Mouse (Mus musculus): ENCODE results near the gene Gm49396. TPM values are rescaled to one million over a fixed set of nuclear protein-coding genes. Genes with fewer than 3 reads are reported as not detected.
A peak's percentile ranks its signal among the peaks of the same experiment; 100 is the strongest.

Gm49396 gene
- polyA plus RNA-seq, 1 experiment from 2014 or later = 15.4 TPM

- WGBS = 34% methylated on average over 8 of the region's 8 CpGs
- Histone ChIP-seq H3K4me2 (no peak overlapping the region), H3K9ac (0 out of 2 replicates have a peak overlapping the region, but pooled peaks have one; percentile 36), H3K27ac (no peak overlapping the region), H3K27me3 (no peaks in the 10 kb centered on the region), H3K4me1 (no peaks in the 10 kb centered on the region), H3K36me3 (no peaks in the 10 kb centered on the region), H3K4me3 (no peak overlapping the region), H3K9me3 (no peaks in the 10 kb centered on the region)
- ATAC-seq (ENCODE audit: insufficient number of reproducible peaks, insufficient read depth, low FRiP score, low TSS enrichment, low read depth) = no peak
These were observed 41.3 kb downstream of the Gm49396 start for GRCm38 (mm10) chr7:30604424-30604823.

GRCm38 (mm10) chr7:30604944-30605343, 41.8 kb downstream of the Gm49396 start:
- Histone ChIP-seq H3K4me1 (no peaks in the 10 kb centered on the region), H3K9me3 (no peaks in the 10 kb centered on the region), H3K27ac (no peak overlapping the region), H3K4me2 (no peak overlapping the region), H3K36me3 (no peaks in the 10 kb centered on the region), H3K9ac (0 out of 2 replicates have a peak overlapping the region, but pooled peaks have one; percentile 36), H3K4me3 (no peak overlapping the region), H3K27me3 (no peaks in the 10 kb centered on the region)
- ATAC-seq (ENCODE audit: insufficient number of reproducible peaks, insufficient read depth, low FRiP score, low TSS enrichment, low read depth) = no peak
- 91% methylated on average over 8 of the region's 8 CpGs for WGBS

- Histone ChIP-seq H3K4me3 (no peak overlapping the region), H3K9ac (no peak overlapping the region), H3K4me2 (no peak overlapping the region), H3K27ac (no peak overlapping the region), H3K36me3 (no peaks in the 10 kb centered on the region), H3K9me3 (no peaks in the 10 kb centered on the region), H3K4me1 (no peaks in the 10 kb centered on the region), H3K27me3 (no peaks in the 10 kb centered on the region)
- 24% methylated on average over 8 of the region's 8 CpGs for WGBS
- no peak for ATAC-seq (ENCODE audit: insufficient number of reproducible peaks, insufficient read depth, low FRiP score, low TSS enrichment, low read depth)
These were observed 44.7 kb downstream of the Gm49396 start for GRCm38 (mm10) chr7:30607706-30608309.

DNA sequence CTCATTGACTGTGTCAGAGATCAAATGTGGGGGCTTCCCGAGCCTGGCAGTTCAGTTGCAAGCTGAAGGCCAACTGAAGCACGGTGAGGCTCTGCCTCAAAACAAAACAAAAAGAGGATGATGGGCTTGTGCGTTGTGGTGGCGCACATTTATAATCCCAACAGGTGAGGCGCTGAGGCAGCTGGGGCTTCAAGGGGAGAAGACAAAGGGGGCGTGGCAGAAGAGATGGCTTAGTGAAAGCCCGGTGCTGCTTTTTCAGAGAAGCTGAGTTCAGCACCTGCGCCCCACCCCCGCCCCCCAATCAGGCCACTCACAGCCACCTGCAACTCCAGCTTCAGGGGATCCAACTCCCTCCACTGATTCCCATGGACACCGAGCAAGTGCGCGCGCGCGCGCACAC, 45.3 kb downstream of the Gm49396 start:
- Histone ChIP-seq H3K4me3 (no peak overlapping the region), H3K27ac (no peak overlapping the region), H3K4me1 (no peaks in the 10 kb centered on the region), H3K27me3 (no peaks in the 10 kb centered on the region), H3K9me3 (no peaks in the 10 kb centered on the region), H3K9ac (no peak overlapping the region), H3K36me3 (no peaks in the 10 kb centered on the region), H3K4me2 (no peak overlapping the region)
- ATAC-seq (ENCODE audit: insufficient number of reproducible peaks, insufficient read depth, low FRiP score, low TSS enrichment, low read depth) = no peak
- 47% methylated on average over 16 of the region's 16 CpGs for WGBS

- ATAC-seq (ENCODE audit: insufficient number of reproducible peaks, insufficient read depth, low FRiP score, low TSS enrichment, low read depth) = no peak
- Histone ChIP-seq H3K4me2 (no peak overlapping the region), H3K27ac (no peak overlapping the region), H3K4me1 (no peaks in the 10 kb centered on the region), H3K27me3 (no peaks in the 10 kb centered on the region), H3K4me3 (no peak overlapping the region), H3K9me3 (no peaks in the 10 kb centered on the region), H3K9ac (no peak overlapping the region), H3K36me3 (peaks cover 3% of the 10 kb centered on the region)
- WGBS = 54% methylated on average over 7 of the region's 7 CpGs
These were observed 46.9 kb downstream of the Gm49396 start for GRCm38 (mm10) chr7:30610043-30610442.

DNA sequence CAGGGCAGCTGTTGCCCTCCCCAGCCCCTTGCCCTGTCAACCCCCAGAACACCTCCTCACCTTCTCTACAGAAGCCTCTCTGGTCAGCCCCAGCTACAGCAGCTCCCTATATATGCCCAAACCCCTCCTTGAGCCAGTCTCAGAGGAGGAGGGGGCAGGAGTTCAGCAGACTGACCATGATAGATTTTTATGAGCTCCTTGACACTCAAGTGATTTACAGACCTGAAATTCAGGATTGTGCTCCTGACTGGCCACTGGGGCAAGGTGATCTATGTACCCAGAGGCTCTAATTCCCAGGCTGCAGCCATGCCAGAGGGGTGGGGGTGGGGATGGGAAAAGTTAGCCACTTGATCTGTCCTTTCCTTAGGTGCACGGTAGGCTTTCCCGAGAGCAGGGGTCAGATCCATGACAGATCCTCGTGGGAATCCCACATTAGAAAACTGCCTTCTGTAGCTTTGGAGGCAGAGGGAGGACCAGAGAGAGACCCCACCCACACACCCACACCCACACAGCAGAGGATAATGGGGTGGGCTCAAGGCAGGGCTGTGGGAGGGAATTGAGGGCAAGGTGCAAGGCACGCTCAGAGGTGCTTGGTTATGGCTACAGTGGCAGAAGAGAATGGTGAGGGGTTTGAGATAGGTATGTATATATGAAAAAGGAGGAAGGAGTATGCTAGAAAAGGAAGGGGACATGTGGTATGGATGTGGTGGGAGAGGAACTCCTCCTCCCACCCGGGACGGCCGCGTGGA, 49.7 kb downstream of the Gm49396 start, which contains the start of gene Upk1a:
Gene Upk1a (minus strand): TSS at position 194 of the 749 bp plus-strand sequence.
- no peak within 1 kb of the TSS for H3K9ac ChIP-seq
- no peak within 1 kb of the TSS for H3K4me2 ChIP-seq
- no peaks in the 10 kb centered on the region for H3K9me3 ChIP-seq
- no peaks in the 10 kb centered on the region for H3K27me3 ChIP-seq
- no peak for ATAC-seq (ENCODE audit: insufficient number of reproducible peaks, insufficient read depth, low FRiP score, low TSS enrichment, low read depth)
- no peaks in the 10 kb centered on the region for H3K4me1 ChIP-seq
- H3K4me3 ChIP-seq = no peak within 1 kb of the TSS
- 71% methylated on average over 8 of the region's 8 CpGs for WGBS
- H3K27ac ChIP-seq = no peak within 1 kb of the TSS
- peaks cover 29% of the 10 kb centered on the region for H3K36me3 ChIP-seq

GRCm38 (mm10) chr7:30613529-30614112, 50.5 kb downstream of the Gm49396 start:
- no peaks in the 10 kb centered on the region for H3K9me3 ChIP-seq
- H3K27me3 ChIP-seq = no peaks in the 10 kb centered on the region
- peaks cover 37% of the 10 kb centered on the region for H3K36me3 ChIP-seq
- H3K9ac ChIP-seq = no peak overlapping the region
- H3K27ac ChIP-seq = no peak overlapping the region
- 25% methylated on average over 14 of the region's 14 CpGs for WGBS
- ATAC-seq (ENCODE audit: insufficient number of reproducible peaks, insufficient read depth, low FRiP score, low TSS enrichment, low read depth) = no peak
- no peak overlapping the region for H3K4me3 ChIP-seq
- H3K4me2 ChIP-seq = no peak overlapping the region
- no peaks in the 10 kb centered on the region for H3K4me1 ChIP-seq

DNA sequence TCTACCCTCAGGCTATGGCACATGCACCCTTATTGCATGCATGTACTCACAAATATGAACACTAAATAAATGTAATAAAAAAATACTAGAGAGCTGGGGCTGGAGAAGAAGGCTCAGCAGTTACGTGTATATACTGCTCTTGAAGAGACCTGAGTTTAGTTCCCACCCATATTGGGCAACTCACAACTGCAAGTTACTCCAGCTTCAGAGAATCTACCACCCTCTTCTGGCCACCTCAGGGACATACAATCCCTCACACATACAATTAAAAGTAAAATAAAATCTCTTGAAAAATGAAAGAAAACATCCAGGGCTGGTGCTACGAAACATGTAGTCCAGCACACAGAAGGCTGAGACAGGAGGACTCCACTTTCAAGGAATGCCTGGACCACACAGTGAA, 51.3 kb downstream of the Gm49396 start:
- no peak for ATAC-seq (ENCODE audit: insufficient number of reproducible peaks, insufficient read depth, low FRiP score, low TSS enrichment, low read depth)
- Histone ChIP-seq H3K4me1 (no peaks in the 10 kb centered on the region), H3K9ac (no peak overlapping the region), H3K27me3 (no peaks in the 10 kb centered on the region), H3K36me3 (peaks cover 46% of the 10 kb centered on the region), H3K9me3 (no peaks in the 10 kb centered on the region), H3K27ac (no peak overlapping the region), H3K4me2 (no peak overlapping the region), H3K4me3 (no peak overlapping the region)
- 81% methylated on average over 2 of the region's 2 CpGs for WGBS

- peaks cover 50% of the 10 kb centered on the region for H3K36me3 ChIP-seq
- H3K9me3 ChIP-seq = no peaks in the 10 kb centered on the region
- H3K27me3 ChIP-seq = no peaks in the 10 kb centered on the region
- no peak overlapping the region for H3K4me2 ChIP-seq
- ATAC-seq (ENCODE audit: insufficient number of reproducible peaks, insufficient read depth, low FRiP score, low TSS enrichment, low read depth) = no peak
- no peaks in the 10 kb centered on the region for H3K4me1 ChIP-seq
- no peak overlapping the region for H3K9ac ChIP-seq
- WGBS = 62% methylated on average over 5 of the region's 5 CpGs
- H3K4me3 ChIP-seq = no peak overlapping the region
- H3K27ac ChIP-seq = no peak overlapping the region
These were observed 52.1 kb downstream of the Gm49396 start for GRCm38 (mm10) chr7:30615049-30615760.

All from embryonic facial prominence, embryonic 13.5 days (tissue).